Mouse (Mus musculus) E14TG2a.4 (cell line): ENCODE results near the gene Pdzd2.

Experiments
- CTCF ChIP-seq: conservative IDR thresholded peaks from 2 replicates; pipeline ENCODE4 v1.5.1; 2014; ENCODE audit warnings: low read length
- NANOG ChIP-seq: IDR thresholded peaks from 2 replicates; pipeline ENCODE4 v1.6.1; 2014; ENCODE audit warnings: borderline replicate concordance, low read length, mixed read lengths
- POU5F1 ChIP-seq: IDR thresholded peaks from 2 replicates; pipeline ENCODE4 v1.6.1; 2014; ENCODE audit warnings: low read length, borderline replicate concordance

DNA sequence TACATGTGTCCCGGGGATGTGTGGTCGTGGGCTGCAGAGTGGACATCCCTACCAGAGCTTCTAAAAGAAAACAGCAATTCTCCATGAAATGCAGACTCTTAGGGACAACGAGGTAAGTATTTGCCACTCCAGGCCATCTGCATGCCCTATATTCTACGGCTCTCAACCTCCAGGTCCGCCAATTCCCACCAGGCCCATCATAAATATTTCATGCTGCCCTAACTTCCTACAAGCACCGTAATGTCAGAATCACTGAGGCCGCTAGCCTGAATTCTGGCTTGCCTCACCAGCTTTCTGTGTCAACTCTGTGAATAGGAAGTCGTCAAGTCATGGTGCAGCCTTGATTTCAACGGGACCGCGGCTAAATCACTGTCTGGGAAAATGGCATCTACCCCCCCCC is 234.2 kb downstream of the Pdzd2 start:
- no peak for TF ChIP-seq CTCF
- no peak for TF ChIP-seq NANOG
- TF ChIP-seq POU5F1 = no peak
